Mouse (Mus musculus) megakaryocyte, embryonic 14.5 days (primary cell): ENCODE measurements around the gene Oas1d. TPM values are rescaled to one million over a fixed set of nuclear protein-coding genes. Genes with fewer than 3 reads are reported as not detected.

ENCODE experiments used
- H3K27me3 ChIP-seq: replicated peaks from 2 replicates; pipeline ENCODE3; 2012; ENCODE audit warnings: inconsistent platforms
- H3K36me3 ChIP-seq: replicated peaks from 2 replicates; pipeline ENCODE3; 2012; ENCODE audit warnings: low read length, inconsistent platforms, mixed read lengths
- H3K4me1 ChIP-seq: 2 replicates; pipeline ENCODE4 v1.6.1; 2012; ENCODE audit warnings: inconsistent platforms
- H3K4me3 ChIP-seq: replicated peaks from 2 replicates; pipeline ENCODE3; 2012; ENCODE audit warnings: moderate library complexity, mild to moderate bottlenecking, inconsistent platforms
- H3K9me3 ChIP-seq: 2 replicates; pipeline ENCODE4 v1.6.1; 2012; ENCODE audit warnings: inconsistent platforms
- FLI1 ChIP-seq: IDR thresholded peaks from 2 replicates; pipeline ENCODE4 v1.6.1; 2012; ENCODE audit warnings: low read length, inconsistent platforms, mixed read lengths
- GATA1 ChIP-seq: IDR thresholded peaks from 3 replicates; pipeline ENCODE4 v1.6.1; 2012; ENCODE audit warnings: mixed read lengths, low read length, inconsistent platforms, borderline replicate concordance
- polyA plus RNA-seq: library from polyadenylated mRNA; stranded (reverse); fragments of >175 nt; gene quantifications from 2 replicates; pipeline ENCODE4 v1.2.3, GENCODE M21; 2012; ENCODE audit warnings: low replicate concordance; ENCODE audit not compliant: insufficient read depth

Oas1d gene
- polyA plus RNA-seq, 1 experiment = not detected

DNA sequence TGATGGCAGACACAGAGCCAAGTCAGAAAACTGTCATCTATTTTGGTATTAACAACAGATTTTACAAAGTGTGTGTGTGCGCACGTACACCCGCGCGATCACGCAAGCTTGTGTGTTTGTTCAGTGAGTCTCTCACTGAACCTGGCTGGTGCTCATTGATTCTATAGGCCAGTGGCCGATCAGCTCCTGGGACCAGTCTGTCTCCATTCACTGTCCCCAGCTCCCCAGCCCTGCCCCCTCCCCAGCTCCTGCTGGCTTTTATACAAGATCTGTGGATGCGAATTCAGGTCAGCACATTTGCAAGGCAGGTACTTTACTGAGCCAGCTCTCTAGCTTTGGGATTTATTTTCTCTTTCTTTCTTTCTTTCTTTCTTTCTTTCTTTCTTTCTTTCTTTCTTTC is 54.5 kb downstream of the Oas1d start:
- Histone ChIP-seq H3K4me1 (no peaks in the 10 kb centered on the region), H3K4me3 (no peak overlapping the region), H3K9me3 (no peaks in the 10 kb centered on the region), H3K27me3 (peaks cover 27% of the 10 kb centered on the region), H3K36me3 (no peaks in the 10 kb centered on the region)
- TF ChIP-seq GATA1 = no peak
- TF ChIP-seq FLI1 = no peak

DNA sequence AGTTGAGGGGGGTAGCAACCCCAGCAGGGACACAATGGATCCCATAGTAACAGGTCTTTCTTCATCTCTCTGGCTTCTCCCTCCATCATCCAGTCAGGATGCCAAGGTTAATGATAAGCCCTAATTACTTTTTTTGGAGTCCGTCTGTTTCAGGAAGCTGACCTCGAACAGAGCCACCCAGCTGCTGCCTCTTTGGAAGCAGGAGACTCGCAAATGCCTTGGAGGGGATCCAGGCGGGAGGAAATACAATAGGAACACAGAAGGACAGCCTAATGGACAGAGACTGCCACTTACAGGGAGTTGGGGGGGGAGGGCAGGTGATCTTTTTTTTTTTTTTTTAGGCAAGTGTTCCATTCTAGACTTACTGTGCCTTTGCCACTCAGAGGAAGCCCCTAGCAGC is 55.4 kb downstream of the Oas1d start:
- TF ChIP-seq FLI1 = no peak
- no peak for TF ChIP-seq GATA1
- Histone ChIP-seq H3K27me3 (peaks cover 35% of the 10 kb centered on the region), H3K4me1 (no peaks in the 10 kb centered on the region), H3K36me3 (no peaks in the 10 kb centered on the region), H3K4me3 (no peak overlapping the region), H3K9me3 (no peaks in the 10 kb centered on the region)

Other genes starting within 250 kb of the Oas1d start
- gene Dtx1, start 202.6 kb upstream of the Oas1d start, polyA plus RNA-seq = not detected in 2 replicates
- 1.00 TPM in 1 of 2 replicates, not detected in the other for gene Oas2, start 164.7 kb upstream of the Oas1d start, polyA plus RNA-seq
- gene Oas3, start 136.9 kb upstream of the Oas1d start, polyA plus RNA-seq = 3.4 and 4.7 TPM in 2 replicates
- not detected in 2 replicates for gene Oas1e, start 119.0 kb upstream of the Oas1d start, polyA plus RNA-seq
- not detected in 2 replicates for gene Oas1c, start 102.0 kb upstream of the Oas1d start, polyA plus RNA-seq
- gene Oas1f, start 67.2 kb upstream of the Oas1d start, polyA plus RNA-seq = not detected in 2 replicates
- gene Oas1h, start 53.1 kb upstream of the Oas1d start, polyA plus RNA-seq = not detected in 2 replicates
- 3.5 and 12.6 TPM in 2 replicates for gene Oas1g, start 26.9 kb upstream of the Oas1d start, polyA plus RNA-seq
- gene Oas1a, start 7.0 kb upstream of the Oas1d start, polyA plus RNA-seq = 2.4 and 21.3 TPM in 2 replicates
- not detected in 2 replicates for gene Rph3a, start 95.6 kb downstream of the Oas1d start, polyA plus RNA-seq